Mouse (Mus musculus): ENCODE measurements at regions not wholly inside any gene's neighbourhood (a gene's known extent, or its start where the extent isn't known, plus 50 kb on each side); places are given as distances from the start of the nearest gene placed in this dataset.

GRCm38 (mm10) chr9:117902239-117902939 lies 137.9 kb upstream of the Azi2 start:
- no peak for TF ChIP-seq CTCF (IDR thresholded peaks at IDR 0.05; ENCODE audit: low read depth)
- no peak for TF ChIP-seq EP300 (optimal IDR thresholded peaks at IDR 0.05)

Measured in stomach, postnatal 0 days (tissue).